Mouse (Mus musculus) liver, postnatal 0 days (tissue): Measurements from ENCODE around the gene 4930568D16Rik.

Experiments
- CTCF ChIP-seq: sonication (generic); IDR thresholded peaks from 2 replicates; pipeline ENCODE4 v1.5.1; 2016; ENCODE audit warnings: antibody characterized with exemption, low read depth
- EP300 ChIP-seq: IDR thresholded peaks from 2 replicates; pipeline ENCODE4 v1.6.1; 2016; ENCODE audit warnings: antibody characterized with exemption, low read depth, mild to moderate bottlenecking

GRCm38 (mm10) chr2:35333670-35334069, 33.9 kb downstream of the 4930568D16Rik start:
- TF ChIP-seq CTCF (no peak), EP300 (no peak)
